Mouse (Mus musculus) liver, embryonic 14.5 days (tissue): ENCODE data around the gene Sh2d3c. TPM values are rescaled to one million over a fixed set of nuclear protein-coding genes. Genes with fewer than 3 reads are reported as not detected.

Source experiments
- ATAC-seq: fragments of 200-750 bp; cut with Nextera tagmentation; 2 replicates; pipeline ENCODE4 v1.8.0; 2017; ENCODE audit warnings: moderate number of reproducible peaks, mild to moderate bottlenecking, moderate library complexity; ENCODE audit not compliant: insufficient read depth
- DNase-seq, 3 experiments: peaks; one replicate each; pipeline ENCODE4 v3.0.0-alpha.2; 2012 to 2013; ENCODE audit warnings: low read depth in 3 of 3, low spot score in 3 of 3
- H3K27ac ChIP-seq: fragments of 300-500 bp; sonication (generic); 2 replicates; pipeline ENCODE4 v1.5.1; 2014; ENCODE audit warnings: moderate library complexity, mild to moderate bottlenecking, control low read depth, inconsistent platforms
- H3K27me3 ChIP-seq: fragments of 300-500 bp; sonication (generic); 2 replicates; pipeline ENCODE4 v1.6.1; 2014; ENCODE audit warnings: mild to moderate bottlenecking, low read length, moderate library complexity; ENCODE audit not compliant: control insufficient read depth, insufficient read depth
- H3K36me3 ChIP-seq: fragments of 300-500 bp; sonication (generic); replicated peaks from 2 replicates; pipeline ENCODE4 v1.6.1; 2014; ENCODE audit warnings: low read depth; ENCODE audit not compliant: control insufficient read depth, insufficient read depth
- H3K4me1 ChIP-seq, 2 experiments: fragments of 200-500 bp in 1 of 2; fragments of 300-500 bp in 1 of 2; sonication (generic) in 1 of 2; replicated peaks; 2 replicates each; pipeline ENCODE4 v1.6.1; 2012 to 2014; ENCODE audit warnings: antibody characterized with exemption in 1 of 2, inconsistent platforms in 1 of 2, low read length in 1 of 2; ENCODE audit not compliant: control insufficient read depth in 2 of 2, insufficient read depth in 2 of 2
- H3K4me2 ChIP-seq: fragments of 300-500 bp; sonication (generic); 2 replicates; pipeline ENCODE4 v1.6.1; 2014; ENCODE audit warnings: low read depth, mild to moderate bottlenecking, control low read depth, moderate library complexity
- H3K4me3 ChIP-seq, 2 experiments: fragments of 200-500 bp in 1 of 2; fragments of 300-500 bp in 1 of 2; sonication (generic) in 1 of 2; 2 replicates each; pipeline ENCODE4 v1.5.1; 2012 to 2014; ENCODE audit warnings: low read depth in 2 of 2, low read length in 2 of 2, mild to moderate bottlenecking in 2 of 2, control low read depth in 1 of 2, inconsistent platforms in 1 of 2, moderate library complexity in 1 of 2; ENCODE audit not compliant: insufficient read depth in 1 of 2
- H3K9ac ChIP-seq: fragments of 300-500 bp; sonication (generic); replicated peaks from 2 replicates; pipeline ENCODE4 v1.6.1; 2014; ENCODE audit warnings: mild to moderate bottlenecking, control low read depth, moderate library complexity
- H3K9me3 ChIP-seq: fragments of 300-500 bp; sonication (generic); 2 replicates; pipeline ENCODE4 v1.6.1; 2016; ENCODE audit warnings: low read length, mixed read lengths; ENCODE audit not compliant: control insufficient read depth
- CTCF ChIP-seq: IDR thresholded peaks from 2 replicates; pipeline ENCODE4 v1.5.1; 2016; ENCODE audit warnings: antibody characterized with exemption, low read depth, control low read depth
- EP300 ChIP-seq: IDR thresholded peaks from 2 replicates; pipeline ENCODE4 v1.6.1; 2016; ENCODE audit warnings: antibody characterized with exemption, low read depth
- WGBS: fragments of 180-500 bp; shearing (Covaris S2); extraction: QIAGEN DNeasy Blood & Tissue Kit; methylation state at CpG from one replicate; pipeline ENCODE4 v1.1.7; 2014; ENCODE audit not compliant: insufficient replicate concordance; 5-methylcytosine and 5-hydroxymethylcytosine counted together
- polyA plus RNA-seq, 2 experiments: library from polyadenylated mRNA; depleted of rRNA in 1 of 2; stranded (reverse) in 1 of 2; unstranded in 1 of 2; fragments of >200 nt; fragmentation: Nextera tagmentation in 1 of 2; extraction: Ambion mirVana in 1 of 2; gene quantifications; 2 replicates each; pipeline versions ENCODE4 v1.2.1 to v1.2.3; 2012 to 2014

Sh2d3c gene
- polyA plus RNA-seq, 2 experiments = 3.5 to 4.7 TPM

DNA sequence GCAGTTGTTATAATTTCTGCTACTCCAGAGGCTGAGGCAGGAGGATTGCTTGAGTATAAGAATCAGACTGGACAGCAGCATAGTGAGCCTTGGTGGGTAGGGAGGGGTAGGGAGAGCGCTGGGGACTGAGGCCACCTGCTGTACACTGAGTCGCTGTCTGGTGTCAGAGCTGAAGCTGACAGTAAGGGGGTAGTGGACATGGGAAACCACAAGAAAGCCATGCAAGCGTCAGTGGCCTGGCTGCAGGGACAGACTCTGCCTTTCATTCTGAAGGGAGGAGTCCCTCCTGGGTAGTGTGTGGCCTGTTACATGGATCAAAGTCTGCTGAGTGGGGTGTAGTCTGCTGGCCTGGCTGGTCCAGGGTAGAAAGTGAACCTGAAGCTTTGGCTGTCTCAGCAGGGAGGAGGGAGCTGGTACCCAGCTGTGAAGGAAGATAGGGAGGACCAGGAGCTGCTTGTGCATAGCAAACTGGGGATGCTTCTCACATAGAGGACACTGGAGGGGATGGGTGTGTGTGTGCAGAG is 15.5 kb downstream of the Sh2d3c start:
- no peak for TF ChIP-seq EP300
- TF ChIP-seq CTCF = no peak
- Histone ChIP-seq H3K27me3 (peaks cover 2% of the 10 kb centered on the region; the same call in 1 of the 2 replicates), H3K4me3 (no peak overlapping the region), H3K9ac (no peak overlapping the region), H3K36me3 (no peaks in the 10 kb centered on the region), H3K9me3 (no peaks in the 10 kb centered on the region), H3K4me1 (peaks cover 0 to 2% of the 10 kb centered on the region in 2 experiments; a peak in 2 of 4 replicates), H3K4me2 (no peak overlapping the region), H3K27ac (no peak overlapping the region)
- no peak for ATAC-seq
- DNase-seq = no peak
- WGBS = 33% methylated on average over 3 of the region's 3 CpGs

DNA sequence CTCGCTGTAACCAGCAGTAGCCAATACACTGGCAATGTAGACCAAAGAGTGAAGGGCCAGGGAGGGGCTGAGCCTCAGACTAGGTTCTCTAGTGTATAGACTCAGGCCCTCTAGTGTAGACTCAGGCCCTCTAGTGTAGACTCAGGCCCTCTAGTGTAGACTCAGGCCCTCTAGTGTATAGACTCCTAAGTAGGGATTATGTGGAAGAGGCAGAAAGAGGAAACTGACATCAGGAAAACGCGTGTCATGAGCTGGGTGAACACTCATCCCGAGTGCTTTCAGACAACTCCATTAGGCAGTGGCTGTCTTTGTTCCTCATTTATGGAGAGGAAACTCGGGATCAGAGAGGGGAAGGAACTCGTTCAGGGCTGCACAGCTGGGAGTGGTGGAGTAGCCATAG is 16.2 kb downstream of the Sh2d3c start:
- no peak overlapping the region for H3K4me2 ChIP-seq
- H3K27ac ChIP-seq = no peak overlapping the region
- no peak overlapping the region for H3K4me3 ChIP-seq
- peaks cover 5% of the 10 kb centered on the region; the same call in 1 of the 2 replicates for H3K27me3 ChIP-seq
- WGBS = 42% methylated on average over 6 of the region's 6 CpGs
- ATAC-seq (0 out of 2 replicates have a peak, but pooled peaks have one; percentile 16), DNase-seq (no peak)
- TF ChIP-seq CTCF (no peak), EP300 (no peak)
- no peak overlapping the region for H3K9ac ChIP-seq
- no peaks in the 10 kb centered on the region for H3K9me3 ChIP-seq
- H3K36me3 ChIP-seq = no peaks in the 10 kb centered on the region
- H3K4me1 ChIP-seq = peaks cover 0 to 2% of the 10 kb centered on the region in 2 experiments; a peak in 2 of 4 replicates

DNA sequence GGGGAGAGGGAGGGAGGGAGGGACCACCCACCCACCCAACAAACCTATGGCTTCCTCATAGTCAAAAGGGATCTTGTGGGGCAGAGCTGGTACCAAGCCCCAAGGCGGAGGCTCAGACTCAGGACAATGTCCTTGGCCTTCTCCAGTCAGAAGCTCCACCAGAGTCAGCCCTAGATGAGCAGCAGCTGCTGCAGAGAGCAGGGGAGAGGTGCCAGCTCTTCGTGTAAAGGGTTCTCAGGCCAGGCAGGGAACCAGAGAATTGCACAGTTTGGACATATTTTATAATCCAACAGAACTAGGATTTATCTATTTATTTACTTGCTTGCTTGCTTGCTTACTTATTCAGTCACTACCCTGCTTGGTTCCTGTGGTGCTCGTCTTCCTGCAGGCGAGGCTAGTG is 18.5 kb downstream of the Sh2d3c start:
- Histone ChIP-seq H3K9ac (no peak overlapping the region), H3K36me3 (no peaks in the 10 kb centered on the region), H3K9me3 (no peaks in the 10 kb centered on the region), H3K27me3 (peaks cover 5% of the 10 kb centered on the region; the same call in 1 of the 2 replicates), H3K4me1 (peaks cover 0 to 2% of the 10 kb centered on the region in 2 experiments; a peak in 1 of 4 replicates), H3K27ac (no peak overlapping the region), H3K4me3 (no peak overlapping the region), H3K4me2 (no peak overlapping the region)
- no peak for DNase-seq
- ATAC-seq = no peak
- TF ChIP-seq CTCF (no peak), EP300 (no peak)
- WGBS = 55% methylated on average over 4 of the region's 4 CpGs

DNA sequence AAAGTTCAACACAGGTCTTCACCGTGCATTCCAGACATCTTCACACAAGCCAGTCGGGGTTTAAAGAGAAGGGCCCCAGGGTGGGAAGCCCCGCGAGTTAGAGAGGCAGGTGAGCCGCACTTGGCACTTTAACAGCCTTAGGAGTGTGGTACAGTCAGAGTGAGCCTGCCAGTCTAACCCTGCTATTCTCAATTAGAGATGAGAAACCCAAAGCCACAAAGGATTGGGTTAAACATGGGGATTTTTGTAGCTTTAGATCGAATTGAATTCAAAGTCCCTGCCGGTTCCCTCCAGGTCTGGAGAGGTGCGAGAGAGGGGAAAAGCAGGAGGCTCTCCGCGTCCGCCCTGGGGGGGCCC is 20.0 kb downstream of the Sh2d3c start, which contains the start of gene 6330409D20Rik:
6330409D20Rik (minus strand) TSS at position 101 of the 357 bp plus-strand sequence.
- Histone ChIP-seq H3K4me1 (no peaks in the 10 kb centered on the region; a peak in 1 of 4 replicates), H3K36me3 (no peaks in the 10 kb centered on the region), H3K9ac (no peak within 1 kb of the TSS), H3K9me3 (no peaks in the 10 kb centered on the region), H3K27me3 (peaks cover 5% of the 10 kb centered on the region; the same call in 1 of the 2 replicates), H3K27ac (no peak within 1 kb of the TSS), H3K4me3 (peak within 1 kb of the TSS in 1 of 2 experiments; percentile 29; a peak in 2 of 4 replicates), H3K4me2 (peak within 1 kb of the TSS; percentile 42)
- TF ChIP-seq CTCF (no peak), EP300 (no peak)
- WGBS = 30% methylated on average over 11 of the region's 11 CpGs
- DNase-seq (no peak), ATAC-seq (no peak)

DNA sequence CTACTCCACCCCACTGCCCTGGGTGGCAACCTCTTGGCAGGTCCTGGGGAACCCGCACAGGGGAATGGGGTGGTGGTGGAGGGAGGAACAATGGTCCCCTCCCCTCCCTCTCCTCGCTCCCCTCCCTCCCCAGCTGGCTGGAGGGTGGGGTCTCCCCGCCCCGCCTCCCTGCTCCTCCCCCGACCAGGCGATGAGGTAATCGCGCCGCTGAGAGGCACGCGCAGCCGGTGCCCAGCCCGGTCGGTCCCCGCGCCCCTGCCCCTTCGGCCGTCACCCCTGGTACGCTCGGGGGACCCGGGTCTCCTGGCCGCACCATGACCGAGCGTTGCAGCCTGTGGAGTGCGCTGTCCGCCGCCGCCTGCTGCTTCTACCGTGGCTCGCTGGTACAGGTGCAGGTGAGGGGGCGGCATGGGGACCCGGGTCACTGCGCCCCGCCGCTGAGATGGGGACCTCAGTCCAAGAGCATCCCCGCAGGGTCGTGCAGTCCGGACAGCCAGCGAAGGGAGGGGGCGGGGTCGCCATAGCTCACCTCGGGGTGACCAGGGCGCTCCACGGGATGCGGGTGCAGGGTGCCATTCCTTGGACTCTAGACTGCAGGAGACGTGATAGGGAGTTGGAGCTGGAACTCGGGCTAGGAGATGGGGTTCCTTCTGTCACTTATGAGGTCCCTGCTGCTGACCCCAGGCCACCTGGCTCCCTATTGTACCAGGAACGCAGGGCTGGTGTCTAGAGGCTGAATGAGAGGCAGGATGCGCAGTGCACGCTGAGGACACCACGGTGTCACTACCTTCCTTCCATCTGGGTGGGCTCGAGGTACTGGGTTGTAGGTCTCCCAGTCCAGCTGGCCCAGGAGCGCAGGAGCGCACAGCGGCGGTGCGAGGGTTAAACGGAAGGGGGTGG is 20.7 kb downstream of the Sh2d3c start:
- Histone ChIP-seq H3K27me3 (peaks cover 5% of the 10 kb centered on the region; the same call in 1 of the 2 replicates), H3K9ac (no peak overlapping the region), H3K9me3 (no peaks in the 10 kb centered on the region), H3K4me3 (peak overlapping the region in 1 of 2 experiments; percentile 29; a peak in 2 of 4 replicates), H3K4me1 (no peaks in the 10 kb centered on the region; a peak in 1 of 4 replicates), H3K4me2 (peak overlapping the region; percentile 42), H3K27ac (no peak overlapping the region), H3K36me3 (no peaks in the 10 kb centered on the region)
- ATAC-seq = no peak
- TF ChIP-seq EP300 (no peak), CTCF (no peak)
- WGBS = 39% methylated on average over 58 of the region's 58 CpGs
- DNase-seq = no peak
